Mouse (Mus musculus) lung, postnatal 10 days (tissue): ENCODE data around the gene 4930447C04Rik.
A peak's percentile ranks its signal among the peaks of the same experiment; 100 is the strongest.

Source experiments
- DNase-seq: peaks from one replicate; pipeline ENCODE4 v3.0.0; 2021

Gene 4930447C04Rik

GRCm38 (mm10) chr12:72940071-72940821 is at the start of gene 4930447C04Rik:
Gene 4930447C04Rik, minus strand, starts transcription at chr12:72940774.
- DNase-seq: no peak

DNA sequence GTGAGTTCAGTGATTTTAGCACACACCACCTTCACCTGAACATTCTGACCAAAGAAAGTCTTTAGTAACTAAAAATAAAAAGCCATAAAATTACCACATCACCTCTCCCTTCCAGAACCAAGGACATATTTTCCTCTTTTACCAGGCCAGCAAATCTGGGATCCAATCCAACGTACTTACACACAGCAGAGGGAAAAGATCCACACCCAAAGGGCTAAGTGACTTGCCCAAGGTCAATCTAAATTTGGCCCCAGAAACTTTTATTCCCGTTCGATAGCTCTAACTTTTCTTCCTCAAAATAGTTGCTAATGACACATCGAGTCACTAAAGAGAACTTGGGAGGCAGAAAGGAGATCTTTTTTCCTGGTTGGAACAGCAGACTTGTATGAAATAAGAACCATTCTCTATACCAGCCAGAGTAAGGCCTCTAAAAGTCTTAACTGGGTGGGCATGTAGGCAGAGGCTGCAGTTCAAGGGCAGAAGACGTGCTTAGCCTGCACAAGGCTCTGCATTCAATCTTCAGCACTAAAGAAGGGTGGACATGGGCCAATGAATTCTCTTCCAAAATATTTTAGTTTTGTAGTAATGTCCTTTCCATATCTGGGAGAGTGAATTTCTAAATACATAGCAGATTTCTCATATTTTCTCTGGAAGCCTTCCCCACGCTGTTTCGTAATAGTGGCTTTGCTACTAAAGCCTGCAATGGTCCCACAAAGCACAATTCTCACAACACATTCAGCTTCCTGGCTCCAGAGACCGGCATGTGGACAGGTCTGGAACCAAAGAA is 42.7 kb upstream of the 4930447C04Rik start:
- DNase-seq: peak; percentile 65

DNA sequence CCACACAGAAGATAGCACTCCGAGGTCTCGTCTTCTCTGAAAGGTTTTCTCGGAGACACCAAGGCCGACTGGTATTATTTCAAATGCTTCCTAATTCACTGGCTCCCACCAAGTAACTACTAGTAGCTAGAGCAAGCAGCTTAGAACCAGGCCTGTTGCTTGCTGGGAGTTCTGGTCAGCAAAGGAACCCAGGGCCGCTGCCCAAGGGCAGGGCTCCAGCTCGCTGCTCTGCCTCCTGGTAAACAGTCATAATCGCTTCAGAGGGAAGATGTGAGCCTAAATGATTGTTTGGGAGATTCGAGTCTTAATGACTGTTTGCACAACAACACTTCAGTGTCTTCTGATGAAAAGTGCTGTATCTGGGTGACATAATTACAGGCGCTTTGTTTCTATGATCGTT is 42.0 kb upstream of the 4930447C04Rik start:
- peak; percentile 26 for DNase-seq

GRCm38 (mm10) chr12:72979236-72979635 is 38.7 kb upstream of the 4930447C04Rik start:
- no peak for DNase-seq

DNA sequence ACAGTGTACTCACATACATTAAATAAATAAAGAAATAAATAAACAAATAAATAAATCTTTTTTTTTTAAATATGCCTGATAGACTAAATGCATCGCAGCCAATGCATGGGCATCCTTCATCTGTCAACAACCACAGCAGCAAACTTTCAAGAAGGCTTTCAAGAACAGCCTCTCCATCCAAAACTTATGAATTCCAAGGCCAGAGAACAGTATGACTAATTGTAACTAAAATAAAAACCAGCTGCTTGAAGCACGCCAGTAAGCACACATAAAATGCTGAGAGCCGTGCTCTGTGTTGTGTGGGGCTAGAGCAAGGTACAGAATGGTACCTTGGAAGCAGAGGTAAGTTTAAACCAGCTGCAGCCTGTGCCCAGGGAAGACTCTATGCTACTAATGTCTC is 37.3 kb upstream of the 4930447C04Rik start:
- no peak for DNase-seq

DNA sequence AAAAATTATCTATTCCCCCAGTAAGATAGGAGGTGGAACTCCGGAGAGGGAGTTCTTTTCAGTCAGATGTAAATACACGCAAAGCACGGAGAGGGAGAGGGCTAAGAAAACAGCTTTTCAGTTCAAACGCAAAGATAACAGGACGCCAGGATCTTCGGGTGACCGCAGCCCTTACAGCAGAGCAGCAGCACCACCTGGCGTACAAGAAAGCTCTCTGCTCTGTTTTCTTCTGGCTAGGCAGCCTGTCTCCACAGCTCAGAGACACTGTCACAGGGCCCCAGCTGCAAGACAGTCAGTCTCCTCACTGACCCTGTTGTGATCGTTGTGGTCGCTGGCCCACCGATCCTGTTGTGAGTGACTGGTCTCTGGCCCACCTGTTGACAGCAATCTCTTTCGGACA is 36.1 kb upstream of the 4930447C04Rik start:
- peak; percentile 81 for DNase-seq

GRCm38 (mm10) chr12:72976172-72976571 is 35.6 kb upstream of the 4930447C04Rik start:
- DNase-seq: no peak

- peak; percentile 67 for DNase-seq
Measured at GRCm38 (mm10) chr12:72973161-72973560, 32.6 kb upstream of the 4930447C04Rik start.

DNA sequence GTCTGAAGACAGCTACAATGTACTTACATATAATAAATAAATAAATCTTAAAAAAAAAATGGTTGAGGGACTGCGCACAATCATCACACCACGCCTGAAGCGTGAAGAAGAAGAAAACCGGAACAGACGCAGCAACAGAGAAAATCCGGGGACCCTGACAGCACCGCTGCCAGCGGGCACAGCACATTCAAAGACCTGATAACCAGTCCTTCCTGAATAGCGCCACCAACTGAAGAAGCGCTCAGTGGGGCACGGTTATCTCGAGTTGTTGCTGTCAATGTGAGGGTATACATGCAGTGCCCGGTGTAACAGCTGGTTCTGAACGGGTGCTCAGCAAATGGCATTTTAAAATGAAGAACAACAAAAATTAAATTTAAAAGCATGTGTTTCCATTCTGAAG is 30.0 kb upstream of the 4930447C04Rik start:
- DNase-seq: no peak

DNA sequence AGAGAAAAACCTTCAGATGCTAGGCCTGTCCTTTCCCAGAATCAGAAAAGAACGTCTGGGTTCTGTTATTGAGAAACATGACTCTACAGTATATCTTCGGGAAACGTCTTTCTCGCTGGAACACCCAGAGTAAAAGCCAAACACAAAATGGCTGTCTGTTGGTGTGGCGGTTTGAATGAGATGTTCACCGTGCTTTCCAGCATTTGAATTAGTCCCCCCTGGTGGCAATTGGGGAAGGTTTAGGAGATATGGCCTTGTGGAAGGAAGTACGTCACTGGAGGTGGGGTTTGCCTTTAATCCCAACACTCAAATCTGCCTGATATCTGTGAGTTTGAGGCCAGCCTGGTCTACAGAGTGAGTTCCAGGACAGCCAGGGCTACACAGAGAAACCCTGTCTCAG is 27.0 kb upstream of the 4930447C04Rik start:
- no peak for DNase-seq

DNA sequence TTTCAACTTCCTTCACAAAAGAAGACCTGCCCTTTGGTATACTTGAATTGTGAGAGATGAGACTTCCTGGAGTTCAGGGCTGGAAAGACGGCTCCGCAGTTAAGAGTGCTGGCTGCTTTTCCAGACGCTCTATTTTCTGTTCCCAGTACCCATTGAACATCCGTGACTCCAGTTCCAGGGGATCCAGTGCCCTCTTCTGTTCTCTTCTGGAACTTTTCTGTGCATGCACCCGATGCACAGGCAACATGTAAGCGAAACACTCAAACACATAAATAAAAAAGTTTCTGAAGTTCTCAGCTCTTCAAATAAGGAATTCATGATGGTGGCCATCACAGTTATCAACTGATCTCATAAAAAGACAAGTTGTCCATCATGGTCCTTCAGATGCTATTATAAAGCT is 22.2 kb upstream of the 4930447C04Rik start:
- DNase-seq: no peak

- DNase-seq: no peak
Measured at GRCm38 (mm10) chr12:72958446-72958845, 17.9 kb upstream of the 4930447C04Rik start.

GRCm38 (mm10) chr12:72957829-72958424 is 17.4 kb upstream of the 4930447C04Rik start:
- DNase-seq: no peak

- DNase-seq: peak; percentile 11
Measured at GRCm38 (mm10) chr12:72954906-72955305, 14.3 kb upstream of the 4930447C04Rik start.

DNA sequence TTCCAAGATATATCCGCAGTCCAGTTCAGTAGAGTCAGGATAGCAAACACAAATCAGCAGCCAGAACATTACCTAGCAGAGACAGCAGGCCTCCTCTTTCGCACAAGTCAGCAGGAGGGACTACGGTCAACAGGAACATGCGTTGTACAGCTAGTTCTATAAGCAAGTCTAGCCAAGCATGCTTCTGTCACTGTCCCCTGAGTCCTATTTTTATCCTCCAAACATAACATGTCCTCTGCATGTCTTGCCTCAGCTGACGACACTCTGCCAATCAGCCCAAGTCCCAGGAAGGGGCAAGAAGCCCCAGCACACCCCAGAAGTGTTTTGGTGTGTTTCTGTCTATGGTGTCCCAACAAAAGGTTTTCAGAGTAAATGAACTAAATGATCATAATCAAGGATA is 13.3 kb upstream of the 4930447C04Rik start:
- no peak for DNase-seq

DNA sequence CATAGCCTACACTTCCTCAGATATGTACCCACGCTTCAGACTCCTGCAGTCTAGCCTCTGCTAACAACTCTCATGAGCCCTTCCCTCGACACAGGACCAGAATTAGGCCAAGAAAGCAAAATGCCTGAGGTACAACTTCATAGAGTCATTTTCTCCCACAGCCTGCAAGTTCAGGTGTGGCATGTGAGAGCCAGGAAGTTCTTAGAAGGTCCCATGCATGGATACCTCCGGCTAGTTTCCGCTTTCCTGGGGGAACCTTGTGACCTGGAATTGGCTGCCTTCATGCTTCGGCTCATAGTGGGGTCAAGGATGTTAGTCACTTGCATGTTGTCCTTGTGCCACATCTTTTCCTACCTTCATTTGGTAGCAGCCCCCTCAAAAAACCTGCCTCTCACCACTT is 12.5 kb upstream of the 4930447C04Rik start:
- no peak for DNase-seq

- no peak for DNase-seq
Measured at GRCm38 (mm10) chr12:72947335-72947734, 6.8 kb upstream of the 4930447C04Rik start.

- DNase-seq: no peak
Measured at GRCm38 (mm10) chr12:72946805-72947204, 6.2 kb upstream of the 4930447C04Rik start.

GRCm38 (mm10) chr12:72946064-72946395 is 5.5 kb upstream of the 4930447C04Rik start:
- no peak for DNase-seq

DNA sequence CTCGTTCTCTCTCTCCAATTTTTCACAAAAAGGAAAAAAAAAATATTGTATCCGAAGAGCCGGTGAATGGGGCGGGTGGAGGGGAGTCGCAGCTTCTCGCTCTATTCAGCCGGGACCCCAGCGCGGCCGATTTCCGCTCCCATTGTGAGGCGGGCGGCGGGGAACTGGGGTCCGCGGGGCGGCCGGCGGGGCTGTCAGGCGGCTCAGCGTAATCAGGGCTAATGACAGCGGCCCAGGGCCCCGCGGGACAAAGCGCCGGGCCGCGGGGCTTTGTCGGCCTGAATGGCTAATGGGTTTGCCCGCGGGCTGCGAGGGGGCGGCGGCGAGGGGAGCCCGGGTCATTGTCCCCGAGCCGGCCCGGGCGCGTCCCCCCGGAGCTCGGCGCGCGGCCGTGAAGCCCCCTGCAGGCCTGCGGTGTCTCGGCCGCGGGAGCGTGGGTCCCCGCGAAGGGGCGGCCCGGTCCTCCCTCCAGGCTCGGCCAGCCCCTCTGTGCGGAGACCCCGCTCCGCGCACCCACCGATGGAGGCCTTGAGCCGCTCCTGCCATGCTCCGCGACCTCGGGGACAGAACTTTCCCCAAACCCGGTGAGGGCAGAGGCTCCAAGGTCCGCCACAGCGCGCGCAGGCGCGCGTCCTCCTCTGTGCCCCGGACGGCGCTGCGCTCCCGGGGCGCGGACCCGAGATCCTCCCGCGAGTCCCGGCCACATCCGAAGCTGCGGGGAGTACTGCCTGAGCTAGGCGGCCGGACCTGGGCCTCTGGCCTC is 4.9 kb upstream of the 4930447C04Rik start:
- no peak for DNase-seq

- no peak for DNase-seq
Measured at GRCm38 (mm10) chr12:72944411-72945225, 4.0 kb upstream of the 4930447C04Rik start.

GRCm38 (mm10) chr12:72943574-72944110 is 3.1 kb upstream of the 4930447C04Rik start:
- DNase-seq: no peak
